Mouse (Mus musculus) G1E (cell line): ENCODE results near the gene Fam19a4.

Experiments used
- CTCF ChIP-seq: IDR thresholded peaks from 2 replicates; pipeline ENCODE4 v1.5.1; 2012; ENCODE audit warnings: low read depth, low read length, inconsistent platforms, mixed read lengths
- POLR2AphosphoS5 ChIP-seq: IDR thresholded peaks from 2 replicates; pipeline ENCODE4 v1.6.1; 2012; ENCODE audit warnings: low read depth, low read length, inconsistent platforms; ENCODE audit not compliant: insufficient replicate concordance

DNA sequence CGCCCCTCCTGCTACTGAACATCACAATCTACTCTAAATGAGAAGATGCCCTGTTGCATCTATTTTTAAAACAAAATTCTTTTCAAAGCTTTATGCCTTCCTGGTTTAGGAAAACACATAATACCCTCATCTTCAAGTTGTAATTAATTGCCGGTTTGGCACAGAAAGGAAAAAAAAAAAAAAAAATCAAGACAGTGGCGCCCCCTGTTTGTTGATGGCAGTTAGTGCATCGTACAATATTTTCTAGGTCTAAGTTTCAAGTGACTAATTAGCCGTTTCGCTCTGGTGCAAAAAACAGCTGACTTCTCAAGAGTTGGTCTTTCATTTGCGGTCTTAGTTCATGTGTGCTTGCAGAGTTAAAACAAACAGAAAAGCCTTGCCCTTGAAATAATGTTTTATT lies 207.1 kb downstream of the Fam19a4 start:
- no peak for TF ChIP-seq CTCF
- no peak for TF ChIP-seq POLR2AphosphoS5
